Mouse (Mus musculus): ENCODE data around the gene Fgd3. TPM values are rescaled to one million over a fixed set of nuclear protein-coding genes. Genes with fewer than 3 reads are reported as not detected.
A peak's percentile ranks its signal among the peaks of the same experiment; 100 is the strongest.

Fgd3 gene
- total and polyA plus RNA-seq, 3 experiments: 8.7 to 16.1 (median 14.5) TPM

- Histone ChIP-seq H3K36me3 (replicated peaks in 1 of 2; ENCODE audit: control insufficient read depth in 1 of 2, insufficient read depth in 1 of 2, low read length in 1 of 2) (no peaks in the 10 kb centered on the region), H3K27me3 (replicated peaks) (no peaks in the 10 kb centered on the region), H3K9me3 (replicated peaks; ENCODE audit: low read length) (peaks cover 14% of the 10 kb centered on the region), H3K4me3 (replicated peaks in 1 of 3; ENCODE audit: low read depth in 2 of 3, low read length in 2 of 3, poor library complexity in 1 of 3) (no peak overlapping the region), H3K4me2 (ENCODE audit: insufficient read depth, low read depth, poor library complexity, severe bottlenecking) (peak overlapping the region; percentile 17; the same call in 1 of the 2 replicates), H3K9ac (ENCODE audit: insufficient read depth, low read depth) (no peak overlapping the region), H3K27ac (ENCODE audit: insufficient read depth, low read depth) (no peak overlapping the region), H3K4me1 (ENCODE audit: control insufficient read depth in 1 of 2, insufficient read depth in 2 of 2) (peaks cover 31 to 53% of the 10 kb centered on the region in 2 experiments), H3K79me2 (replicated peaks; ENCODE audit: control insufficient read depth, extremely low read depth, insufficient read depth, poor library complexity, severe bottlenecking) (no peaks in the 10 kb centered on the region)
- in situ Hi-C loops (cut with MboI; ENCODE audit: low pct_ligation_motif_present, low pct_unique_long_range_greater_than_20kb, low sequenced_read_pairs) (no loop called here), dilution Hi-C loops (cut with MboI; ENCODE audit: extremely low pct_ligation_motif_present, extremely low pct_unique_long_range_greater_than_20kb, low sequenced_read_pairs) (no loop called here)
- TF ChIP-seq JUN (IDR thresholded peaks at IDR 0.05; ENCODE audit: insufficient read depth, low read depth, low read length) (peak; percentile 46; the same call in 1 of the 2 replicates), ZC3H11A (IDR thresholded peaks at IDR 0.05; ENCODE audit: low read depth, low read length) (no peak), JUND (conservative IDR thresholded peaks at IDR 0.05; ENCODE audit: low read depth, low read length) (peak; percentile 78), PAX5 (IDR thresholded peaks at IDR 0.05; ENCODE audit: low read length) (no peak), EP300 (IDR thresholded peaks at IDR 0.05; ENCODE audit: low read length) (peak; percentile 49; the same call in 1 of the 2 replicates), USF2 (conservative IDR thresholded peaks at IDR 0.05; ENCODE audit: low read depth, low read length) (no peak), RAD21 (IDR thresholded peaks at IDR 0.05; ENCODE audit: low read depth, low read length) (no peak), MYC (IDR thresholded peaks at IDR 0.05; ENCODE audit: low read depth, low read length) (no peak), ELF1 (IDR thresholded peaks at IDR 0.05; ENCODE audit: low read depth, low read length) (0 out of 2 replicates have a peak, but pooled peaks have one; percentile 24), MAX (IDR thresholded peaks at IDR 0.05; ENCODE audit: low read length) (no peak), CHD2 (IDR thresholded peaks at IDR 0.05; ENCODE audit: low read length) (no peak), ETS1 (conservative IDR thresholded peaks at IDR 0.05; ENCODE audit: low read depth, low read length) (peak; percentile 73), IRF4 (IDR thresholded peaks at IDR 0.05; ENCODE audit: low read depth, low read length) (peak; percentile 87), CTCF (conservative IDR thresholded peaks at IDR 0.05 in 1 of 2, IDR thresholded peaks at IDR 0.05 in 1 of 2; ENCODE audit: low read depth in 2 of 2, low read length in 2 of 2) (no peak), BHLHE40 (IDR thresholded peaks at IDR 0.05; ENCODE audit: low read depth, low read length) (peak; percentile 22; the same call in 1 of the 2 replicates), CHD1 (IDR thresholded peaks at IDR 0.05; ENCODE audit: low read depth, low read length) (no peak), MEF2A (IDR thresholded peaks at IDR 0.05; ENCODE audit: borderline replicate concordance, low read depth, low read length) (peak; percentile 93), ZNF384 (IDR thresholded peaks at IDR 0.05; ENCODE audit: low read depth, low read length) (no peak), HCFC1 (IDR thresholded peaks at IDR 0.05; ENCODE audit: low read depth, low read length) (no peak)
- DNase-seq (ENCODE audit: extremely low read depth): peak; percentile 40
Observed at GRCm38 (mm10) chr13:49252113-49252512, 68.0 kb downstream of the Fgd3 start.

GRCm38 (mm10) chr13:49250716-49251517 is 69.2 kb downstream of the Fgd3 start:
- H3K4me1 ChIP-seq (ENCODE audit: control insufficient read depth in 1 of 2, insufficient read depth in 2 of 2): peaks cover 31 to 45% of the 10 kb centered on the region in 2 experiments
- peak; percentile 58 for DNase-seq (ENCODE audit: extremely low read depth)
- H3K36me3 ChIP-seq (replicated peaks in 1 of 2; ENCODE audit: control insufficient read depth in 1 of 2, insufficient read depth in 1 of 2, low read length in 1 of 2): no peaks in the 10 kb centered on the region
- peaks cover 15% of the 10 kb centered on the region for H3K9me3 ChIP-seq (replicated peaks; ENCODE audit: low read length)
- no peak for TF ChIP-seq SMC3 (IDR thresholded peaks at IDR 0.05; ENCODE audit: low read depth, low read length)
- TF ChIP-seq MAX (IDR thresholded peaks at IDR 0.05; ENCODE audit: low read length): peak; percentile 22; the same call in 1 of the 2 replicates
- in situ Hi-C loops (cut with MboI; ENCODE audit: low pct_ligation_motif_present, low pct_unique_long_range_greater_than_20kb, low sequenced_read_pairs): no loop called here
- H3K4me2 ChIP-seq (ENCODE audit: insufficient read depth, low read depth, poor library complexity, severe bottlenecking): no peak overlapping the region
- 0 out of 2 replicates have a peak overlapping the region, but pooled peaks have one; percentile 9 for H3K27ac ChIP-seq (ENCODE audit: insufficient read depth, low read depth)
- H3K27me3 ChIP-seq (replicated peaks): no peaks in the 10 kb centered on the region
- H3K79me2 ChIP-seq (replicated peaks; ENCODE audit: control insufficient read depth, extremely low read depth, insufficient read depth, poor library complexity, severe bottlenecking): no peaks in the 10 kb centered on the region
- H3K4me3 ChIP-seq (replicated peaks in 1 of 3; ENCODE audit: low read depth in 2 of 3, low read length in 2 of 3, poor library complexity in 1 of 3): no peak overlapping the region
- H3K9ac ChIP-seq (ENCODE audit: insufficient read depth, low read depth): no peak overlapping the region
- dilution Hi-C loops (cut with MboI; ENCODE audit: extremely low pct_ligation_motif_present, extremely low pct_unique_long_range_greater_than_20kb, low sequenced_read_pairs): no loop called here
